Mouse (Mus musculus) c-Kit-positive CD71-positive TER-119-negative erythroid progenitor cells, embryonic 14.5 days (primary cell): ENCODE results near the gene Ppih.
A peak's percentile ranks its signal among the peaks of the same experiment; 100 is the strongest.

Experiments
- DNase-seq: peaks from one replicate; pipeline ENCODE4 v3.0.0-alpha.2; 2013; ENCODE audit warnings: low read depth

Ppih gene

DNA sequence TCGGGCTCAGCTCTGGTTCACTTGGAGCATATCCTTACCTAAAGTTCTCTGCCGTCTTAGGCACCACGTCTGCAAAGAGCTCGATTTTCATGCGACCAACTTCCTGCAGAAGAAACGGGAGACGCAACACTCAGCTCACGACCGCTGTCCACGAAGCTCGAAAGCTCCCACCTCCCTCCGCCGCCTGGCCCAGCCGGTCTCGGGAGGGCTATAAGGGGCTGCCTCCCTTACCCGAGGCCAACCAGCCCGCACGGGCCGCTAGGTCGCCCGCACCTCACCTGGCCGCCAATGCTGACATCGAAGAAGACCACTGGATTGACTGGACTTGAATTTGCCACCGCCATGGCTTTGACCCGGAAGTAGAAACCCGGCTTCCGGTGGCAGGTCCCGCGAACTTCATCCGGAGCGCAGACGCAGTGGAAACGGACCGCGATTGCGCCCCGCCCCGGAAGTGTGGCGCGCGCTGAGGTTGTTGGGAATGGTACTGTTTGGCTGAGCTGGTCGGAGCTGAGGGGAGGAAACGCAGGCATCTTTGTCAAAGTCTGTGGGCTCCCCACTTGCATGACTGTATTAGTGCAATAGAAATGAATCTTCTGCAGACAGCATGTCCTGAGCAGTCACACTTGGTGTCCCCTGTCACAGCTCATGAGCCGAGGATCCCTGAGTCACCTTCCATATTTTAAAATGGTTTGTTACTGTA lies at the start of gene Ppih:
Gene Ppih (minus strand): TSS at position 416 of the 700 bp plus-strand sequence.
- DNase-seq, result peak; percentile 89

DNA sequence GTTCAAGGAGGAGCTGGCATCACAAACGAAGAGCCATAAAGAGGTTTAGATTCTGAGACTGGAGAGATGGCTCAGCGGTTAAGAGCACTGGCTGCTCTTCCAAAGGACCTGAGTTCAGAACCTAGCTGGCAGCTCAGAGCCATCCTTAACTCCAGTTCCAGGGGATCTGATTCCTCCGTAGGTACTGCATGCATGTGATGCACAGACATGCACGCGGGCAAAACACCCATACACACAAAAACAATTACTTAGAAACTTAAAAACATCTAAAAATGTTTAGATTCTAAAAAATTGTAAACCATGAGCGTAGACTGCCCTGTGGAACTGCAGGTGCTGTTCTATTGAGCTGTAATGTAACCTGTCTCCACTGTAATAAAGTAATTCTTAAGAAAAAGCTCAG lies 49.1 kb upstream of the Ppih start:
- no peak for DNase-seq

DNA sequence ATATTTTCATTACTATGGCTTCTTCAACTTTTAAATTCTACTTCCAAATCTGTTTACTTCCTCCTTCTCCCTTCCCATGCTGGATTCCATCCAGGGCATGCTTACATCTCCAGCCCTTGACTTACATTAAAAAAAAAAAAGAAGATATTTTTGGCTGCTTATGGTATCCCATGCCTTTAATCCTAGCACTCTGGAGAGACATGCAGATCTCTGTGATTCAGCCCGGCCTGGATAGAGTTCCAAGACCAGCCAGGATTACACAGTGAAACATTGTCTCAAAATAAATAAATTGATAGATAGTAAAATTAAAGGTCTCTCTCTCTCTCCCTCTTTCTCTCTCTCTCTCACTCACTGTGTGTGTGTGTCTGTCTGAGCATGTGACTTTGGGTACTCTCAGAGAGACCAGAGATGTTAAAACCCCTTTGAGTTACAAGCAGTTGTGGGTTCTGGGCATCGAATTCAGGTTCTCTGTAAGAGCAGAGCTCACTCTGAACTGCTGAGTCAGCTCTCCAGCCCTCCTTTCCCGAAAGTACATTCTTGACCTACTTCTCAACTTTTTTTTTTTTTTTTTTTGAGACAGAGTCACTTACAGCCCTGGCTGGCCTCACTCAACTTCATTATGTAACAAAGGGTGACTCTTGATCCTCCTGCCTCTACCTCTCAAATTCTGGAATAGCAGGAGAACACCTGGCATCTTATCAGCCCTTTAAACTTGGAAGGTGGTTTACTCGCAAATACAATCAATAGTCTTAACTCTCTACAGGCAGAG lies 46.6 kb upstream of the Ppih start:
- DNase-seq, result no peak

DNA sequence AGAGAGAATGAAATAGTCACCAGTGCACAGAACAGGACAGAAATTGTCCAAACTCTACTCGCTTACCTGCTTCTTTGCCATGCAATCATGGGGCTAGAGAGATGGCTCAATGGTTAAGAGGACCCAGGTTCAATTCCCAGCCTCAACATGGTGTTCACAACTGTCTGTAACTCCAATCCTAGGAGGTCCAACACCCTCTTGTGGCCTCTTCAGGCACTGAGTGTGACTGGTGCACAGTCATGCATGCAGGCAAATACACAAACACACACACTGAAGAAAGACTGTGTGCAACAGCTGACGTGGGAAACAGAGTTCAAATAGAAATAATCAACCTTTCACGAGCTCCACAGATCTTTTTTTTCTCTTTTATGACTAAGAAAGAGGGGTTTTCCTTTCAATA lies 41.9 kb upstream of the Ppih start:
- no peak for DNase-seq

DNA sequence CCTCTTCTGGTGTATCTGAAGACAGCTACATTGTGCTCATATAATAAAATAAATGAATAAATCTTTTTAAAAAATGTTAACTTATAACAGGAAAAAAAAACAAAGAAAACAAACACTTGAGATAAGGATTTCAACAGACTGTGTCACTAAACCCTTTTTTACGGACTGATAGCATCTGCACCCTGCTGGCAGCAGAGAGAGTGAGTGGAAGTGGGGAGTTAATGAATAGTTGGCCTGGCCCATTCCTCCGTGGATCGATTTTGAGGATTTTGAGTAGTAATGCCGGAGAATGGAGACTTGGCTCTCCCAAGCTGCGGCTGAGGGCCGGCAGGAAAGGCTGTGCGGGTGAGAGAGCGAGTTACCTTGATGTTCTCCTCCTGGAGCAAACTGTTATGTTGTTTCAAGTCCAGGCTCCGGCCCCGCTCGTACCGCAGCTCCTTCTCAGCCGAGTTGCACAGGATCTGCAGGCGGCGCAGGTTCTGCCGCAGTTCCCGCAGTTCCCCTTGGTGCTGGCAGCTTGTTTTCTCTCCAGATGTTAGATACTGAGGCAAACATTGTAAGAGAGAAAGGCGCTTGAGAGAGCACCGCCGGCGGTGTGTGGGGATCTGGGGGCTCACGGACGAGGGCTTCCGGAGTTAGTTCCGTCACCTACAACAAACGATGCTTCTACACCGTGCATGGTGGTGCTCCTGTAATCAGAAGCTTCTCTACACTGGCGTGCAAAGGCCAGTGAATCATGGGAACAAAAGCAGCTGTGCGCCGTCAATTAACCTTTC lies 39.0 kb upstream of the Ppih start:
- no peak for DNase-seq

- DNase-seq, result no peak
These were observed 25.2 kb upstream of the Ppih start for GRCm38 (mm10) chr4:119345508-119345907.

DNA sequence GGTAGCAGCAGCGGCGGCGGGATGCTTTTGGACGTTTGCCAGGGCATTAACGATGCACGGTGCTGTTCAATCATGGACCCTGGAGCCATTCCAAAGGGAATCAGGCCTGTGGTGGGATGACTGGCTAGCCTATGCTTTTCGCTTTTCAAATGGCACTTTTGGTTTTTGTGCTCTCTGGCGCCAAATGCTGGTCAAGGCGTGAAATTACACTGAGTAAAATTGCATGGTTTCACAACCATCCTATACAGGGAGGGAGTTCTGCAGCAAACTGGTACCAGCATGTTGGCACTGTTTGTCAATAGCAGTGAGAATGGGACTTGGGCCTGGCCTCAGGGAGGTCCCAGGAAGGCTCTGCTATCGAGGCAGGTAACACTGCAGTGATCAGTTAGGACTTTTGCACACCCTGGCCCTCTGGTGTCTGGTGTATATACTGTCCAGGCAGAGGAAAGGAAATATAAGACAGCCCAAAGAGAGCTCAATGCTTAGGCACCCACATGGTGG lies 18.6 kb upstream of the Ppih start:
- peak; percentile 22 for DNase-seq

- DNase-seq, result no peak
These were observed 18.1 kb upstream of the Ppih start for GRCm38 (mm10) chr4:119338422-119338821.

- no peak for DNase-seq
These were observed 13.1 kb upstream of the Ppih start for GRCm38 (mm10) chr4:119333487-119333886.

DNA sequence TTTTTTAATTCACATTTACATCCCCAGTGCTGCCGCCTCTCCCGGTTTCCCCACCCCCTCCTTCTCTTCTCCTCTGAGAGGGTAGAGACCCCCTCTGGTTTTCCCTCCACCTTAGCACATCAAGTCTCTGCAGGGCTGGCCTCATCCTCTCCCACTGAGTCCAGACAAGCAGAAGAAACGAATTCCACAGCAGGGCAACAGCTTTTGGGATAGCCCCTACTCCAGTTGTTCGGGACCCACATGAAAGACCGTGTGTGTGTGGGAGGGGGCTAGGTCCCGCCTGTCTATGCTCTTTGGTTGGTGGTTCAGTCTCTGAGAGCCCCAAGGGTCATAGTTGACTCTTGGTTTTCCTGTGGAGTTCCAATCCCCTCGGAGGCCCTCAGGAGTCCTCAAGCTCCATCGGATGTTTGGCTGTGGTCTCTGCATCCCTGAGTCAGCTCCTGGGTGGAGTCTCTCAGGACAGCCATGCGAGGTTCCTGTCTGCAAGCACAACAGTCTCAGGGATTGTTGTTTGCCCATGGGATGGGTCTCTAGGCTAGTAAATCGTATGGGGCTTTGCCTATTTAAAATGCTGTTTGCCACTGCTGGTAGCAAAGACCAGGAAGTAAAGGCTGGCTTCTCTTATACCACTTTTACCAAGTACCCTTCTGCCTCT lies 677 bp upstream of the Ppih start:
- DNase-seq, result no peak

- no peak for DNase-seq
These were observed 6.6 kb downstream of the Ppih start for GRCm38 (mm10) chr4:119313756-119314155.

GRCm38 (mm10) chr4:119305418-119305817 lies 14.9 kb downstream of the Ppih start:
- no peak for DNase-seq

- DNase-seq, result no peak
These were observed 17.1 kb downstream of the Ppih start for GRCm38 (mm10) chr4:119303291-119303690.

DNA sequence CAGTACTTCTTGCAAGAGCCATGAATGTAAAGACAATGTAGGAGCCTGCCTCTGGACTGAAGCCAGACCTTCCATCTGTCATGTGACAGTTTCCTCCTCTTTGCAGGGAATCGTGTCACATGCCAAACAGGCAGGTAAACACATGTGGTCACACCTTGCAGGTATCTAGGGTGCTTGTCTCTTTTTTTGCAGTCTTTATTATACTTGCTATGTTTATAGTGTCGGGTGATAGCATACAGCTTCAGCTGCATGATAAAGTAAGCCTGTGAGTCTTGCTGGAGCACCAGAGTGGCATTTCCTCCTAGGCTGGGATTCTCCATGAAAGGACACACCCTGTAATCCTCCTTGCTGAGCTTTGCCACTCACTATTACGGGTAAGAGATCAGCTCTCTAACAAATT lies 18.6 kb downstream of the Ppih start:
- no peak for DNase-seq

GRCm38 (mm10) chr4:119300761-119301160 lies 19.6 kb downstream of the Ppih start:
- no peak for DNase-seq

DNA sequence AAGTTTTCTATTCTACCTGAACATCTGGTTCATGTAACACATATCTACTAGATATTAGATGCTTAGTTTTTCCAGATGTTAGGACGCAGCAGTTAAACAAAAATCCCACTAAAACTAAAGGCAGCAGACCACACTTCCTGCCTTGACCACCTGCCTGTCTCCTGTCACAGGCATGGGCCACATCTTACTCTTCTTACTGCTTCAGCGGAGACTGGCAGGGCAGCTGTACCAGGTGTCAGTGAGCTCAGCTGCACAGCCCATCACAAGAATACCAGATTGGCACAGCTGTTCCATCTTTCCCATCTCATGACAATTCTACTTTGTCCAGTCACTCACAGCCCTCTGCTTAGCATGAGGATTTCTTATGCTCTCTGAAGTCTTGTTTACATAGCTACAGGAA lies 23.0 kb downstream of the Ppih start:
- no peak for DNase-seq

DNA sequence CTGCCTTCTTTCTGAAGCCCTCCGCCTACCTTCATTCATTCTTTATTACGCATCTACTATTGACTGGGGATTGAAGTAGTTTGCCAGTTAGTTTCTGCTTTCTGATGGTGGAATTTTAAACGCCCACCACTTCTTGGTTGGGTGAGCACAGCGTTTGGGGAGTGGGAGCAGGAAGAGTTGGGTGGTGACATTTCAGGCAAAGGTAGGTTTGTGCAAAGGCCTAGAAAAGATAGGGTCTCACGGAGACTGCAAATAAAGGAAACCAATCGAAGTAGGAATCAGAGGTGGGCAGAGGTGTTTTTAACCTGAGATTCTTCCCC lies 25.3 kb downstream of the Ppih start:
- no peak for DNase-seq

DNA sequence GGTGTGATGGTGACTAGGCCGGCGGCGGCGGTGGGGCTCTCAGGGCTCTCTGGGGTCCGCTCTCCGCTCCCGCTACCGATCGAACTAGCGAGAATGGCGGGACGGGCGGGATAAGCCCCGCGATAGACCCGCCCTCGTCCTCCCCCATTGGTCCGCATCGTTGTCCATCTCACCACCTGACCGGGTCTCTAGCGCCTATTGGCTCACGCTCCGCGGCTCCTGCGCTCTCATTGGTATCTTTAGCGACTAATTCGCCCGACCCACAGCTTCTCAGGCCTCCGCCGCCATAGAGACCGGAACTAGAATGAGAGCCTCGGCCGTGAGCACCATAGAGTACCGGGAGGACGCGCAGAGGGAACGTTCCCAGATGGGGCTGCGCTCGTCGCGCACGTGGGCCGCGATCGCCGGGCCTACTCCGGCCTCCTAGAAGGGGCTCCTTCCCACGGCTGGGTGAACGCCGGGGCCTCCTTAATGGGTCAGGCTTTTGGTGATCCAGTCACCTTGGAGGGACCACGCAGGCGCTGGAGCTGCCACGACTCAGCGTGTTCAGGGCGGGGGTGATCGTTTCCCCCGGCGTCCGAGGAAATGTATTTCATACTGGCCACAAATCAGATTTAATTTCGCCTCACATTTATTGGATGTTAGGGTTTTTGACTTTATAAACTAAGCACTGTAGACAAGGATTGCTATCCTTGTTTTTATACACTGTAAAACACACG lies 25.8 kb downstream of the Ppih start, which contains the start of gene Ybx1:
Gene Ybx1 (minus strand): TSS at position 190 of the 719 bp plus-strand sequence.
- peak; percentile 96 for DNase-seq

- DNase-seq, result no peak
These were observed 26.6 kb downstream of the Ppih start for GRCm38 (mm10) chr4:119293574-119294258.

GRCm38 (mm10) chr4:119292771-119293573 lies 27.4 kb downstream of the Ppih start:
- peak; percentile 54 for DNase-seq
